Mouse (Mus musculus): ENCODE results near the gene Arhgap44. TPM values are rescaled to one million over a fixed set of nuclear protein-coding genes. Genes with fewer than 3 reads are reported as not detected.

Arhgap44 gene
- polyA plus RNA-seq, 1 experiment from 2014 or later: 5.9 TPM

- DNase-seq (ENCODE audit: low spot score) (peak; percentile 25), ATAC-seq (ENCODE audit: insufficient read depth, low FRiP score, low TSS enrichment) (no peak)
- 54% methylated on average over 5 of the region's 5 CpGs for WGBS
- no peak overlapping the region for H3K4me3 ChIP-seq (ENCODE audit: low read depth, low read length)
- H3K4me1 ChIP-seq (ENCODE audit: control insufficient read depth, insufficient read depth, low read length): no peaks in the 10 kb centered on the region
- H3K27me3 ChIP-seq (ENCODE audit: control insufficient read depth, insufficient read depth, low read length): no peaks in the 10 kb centered on the region
- no peaks in the 10 kb centered on the region for H3K9me3 ChIP-seq (ENCODE audit: control insufficient read depth, low read length)
- no peak overlapping the region for H3K4me2 ChIP-seq (ENCODE audit: low read depth)
- H3K9ac ChIP-seq (ENCODE audit: low read length): no peak overlapping the region
- H3K27ac ChIP-seq (ENCODE audit: low read depth, low read length): no peak overlapping the region
- H3K36me3 ChIP-seq (ENCODE audit: control insufficient read depth, insufficient read depth, low read length): no peaks in the 10 kb centered on the region
Measured at GRCm38 (mm10) chr11:65088451-65089222, 74.1 kb downstream of the Arhgap44 start.

- WGBS: 95% methylated on average over 8 of the region's 8 CpGs
- no peak overlapping the region for H3K4me2 ChIP-seq (ENCODE audit: low read depth)
- H3K9me3 ChIP-seq (ENCODE audit: control insufficient read depth, low read length): no peaks in the 10 kb centered on the region
- ATAC-seq (ENCODE audit: insufficient read depth, low FRiP score, low TSS enrichment) (no peak), DNase-seq (ENCODE audit: low spot score) (no peak)
- no peak overlapping the region for H3K4me3 ChIP-seq (ENCODE audit: low read depth, low read length)
- no peaks in the 10 kb centered on the region for H3K36me3 ChIP-seq (ENCODE audit: control insufficient read depth, insufficient read depth, low read length)
- H3K4me1 ChIP-seq (ENCODE audit: control insufficient read depth, insufficient read depth, low read length): no peaks in the 10 kb centered on the region
- H3K27ac ChIP-seq (ENCODE audit: low read depth, low read length): no peak overlapping the region
- no peaks in the 10 kb centered on the region for H3K27me3 ChIP-seq (ENCODE audit: control insufficient read depth, insufficient read depth, low read length)
- no peak overlapping the region for H3K9ac ChIP-seq (ENCODE audit: low read length)
Measured at GRCm38 (mm10) chr11:65080761-65081160, 82.0 kb downstream of the Arhgap44 start.

GRCm38 (mm10) chr11:65080274-65080673 is 82.5 kb downstream of the Arhgap44 start:
- H3K9me3 ChIP-seq (ENCODE audit: control insufficient read depth, low read length): no peaks in the 10 kb centered on the region
- H3K4me3 ChIP-seq (ENCODE audit: low read depth, low read length): no peak overlapping the region
- no peak for ATAC-seq (ENCODE audit: insufficient read depth, low FRiP score, low TSS enrichment)
- no peak overlapping the region for H3K4me2 ChIP-seq (ENCODE audit: low read depth)
- H3K27ac ChIP-seq (ENCODE audit: low read depth, low read length): no peak overlapping the region
- no peak for DNase-seq (ENCODE audit: low spot score)
- no peaks in the 10 kb centered on the region for H3K36me3 ChIP-seq (ENCODE audit: control insufficient read depth, insufficient read depth, low read length)
- H3K9ac ChIP-seq (ENCODE audit: low read length): no peak overlapping the region
- no peaks in the 10 kb centered on the region for H3K27me3 ChIP-seq (ENCODE audit: control insufficient read depth, insufficient read depth, low read length)
- H3K4me1 ChIP-seq (ENCODE audit: control insufficient read depth, insufficient read depth, low read length): no peaks in the 10 kb centered on the region
- 93% methylated on average over 3 of the region's 3 CpGs for WGBS

- H3K9ac ChIP-seq (ENCODE audit: low read length): no peak overlapping the region
- H3K4me3 ChIP-seq (ENCODE audit: low read depth, low read length): no peak overlapping the region
- no peak overlapping the region for H3K4me2 ChIP-seq (ENCODE audit: low read depth)
- H3K36me3 ChIP-seq (ENCODE audit: control insufficient read depth, insufficient read depth, low read length): no peaks in the 10 kb centered on the region
- no peak overlapping the region for H3K27ac ChIP-seq (ENCODE audit: low read depth, low read length)
- no peaks in the 10 kb centered on the region for H3K4me1 ChIP-seq (ENCODE audit: control insufficient read depth, insufficient read depth, low read length)
- no peaks in the 10 kb centered on the region for H3K9me3 ChIP-seq (ENCODE audit: control insufficient read depth, low read length)
- ATAC-seq (ENCODE audit: insufficient read depth, low FRiP score, low TSS enrichment) (no peak), DNase-seq (ENCODE audit: low spot score) (no peak)
- WGBS: 92% methylated on average over 5 of the region's 5 CpGs
- H3K27me3 ChIP-seq (ENCODE audit: control insufficient read depth, insufficient read depth, low read length): no peaks in the 10 kb centered on the region
Measured at GRCm38 (mm10) chr11:65069609-65070008, 93.2 kb downstream of the Arhgap44 start.

- no peak for DNase-seq (ENCODE audit: low spot score)
- no peak for ATAC-seq (ENCODE audit: insufficient read depth, low FRiP score, low TSS enrichment)
- H3K4me1 ChIP-seq (ENCODE audit: control insufficient read depth, insufficient read depth, low read length): no peaks in the 10 kb centered on the region
- H3K4me2 ChIP-seq (ENCODE audit: low read depth): no peak overlapping the region
- WGBS: 90% methylated on average over 4 of the region's 4 CpGs
- no peak overlapping the region for H3K27ac ChIP-seq (ENCODE audit: low read depth, low read length)
- H3K4me3 ChIP-seq (ENCODE audit: low read depth, low read length): no peak overlapping the region
- H3K9me3 ChIP-seq (ENCODE audit: control insufficient read depth, low read length): no peaks in the 10 kb centered on the region
- no peak overlapping the region for H3K9ac ChIP-seq (ENCODE audit: low read length)
- H3K27me3 ChIP-seq (ENCODE audit: control insufficient read depth, insufficient read depth, low read length): no peaks in the 10 kb centered on the region
- no peaks in the 10 kb centered on the region for H3K36me3 ChIP-seq (ENCODE audit: control insufficient read depth, insufficient read depth, low read length)
Measured at GRCm38 (mm10) chr11:65069051-65069450, 93.7 kb downstream of the Arhgap44 start.

GRCm38 (mm10) chr11:65065201-65065600 is 97.6 kb downstream of the Arhgap44 start:
- no peak overlapping the region for H3K4me2 ChIP-seq (ENCODE audit: low read depth)
- no peaks in the 10 kb centered on the region for H3K4me1 ChIP-seq (ENCODE audit: control insufficient read depth, insufficient read depth, low read length)
- no peaks in the 10 kb centered on the region for H3K36me3 ChIP-seq (ENCODE audit: control insufficient read depth, insufficient read depth, low read length)
- WGBS: 85% methylated on average over 13 of the region's 13 CpGs
- H3K4me3 ChIP-seq (ENCODE audit: low read depth, low read length): no peak overlapping the region
- no peaks in the 10 kb centered on the region for H3K9me3 ChIP-seq (ENCODE audit: control insufficient read depth, low read length)
- H3K9ac ChIP-seq (ENCODE audit: low read length): no peak overlapping the region
- DNase-seq (ENCODE audit: low spot score) (no peak), ATAC-seq (ENCODE audit: insufficient read depth, low FRiP score, low TSS enrichment) (no peak)
- no peaks in the 10 kb centered on the region for H3K27me3 ChIP-seq (ENCODE audit: control insufficient read depth, insufficient read depth, low read length)
- H3K27ac ChIP-seq (ENCODE audit: low read depth, low read length): no peak overlapping the region

- Histone ChIP-seq H3K4me1 (ENCODE audit: control insufficient read depth, insufficient read depth, low read length) (no peaks in the 10 kb centered on the region), H3K27ac (ENCODE audit: low read depth, low read length) (no peak overlapping the region), H3K27me3 (ENCODE audit: control insufficient read depth, insufficient read depth, low read length) (no peaks in the 10 kb centered on the region), H3K9me3 (ENCODE audit: control insufficient read depth, low read length) (no peaks in the 10 kb centered on the region), H3K4me2 (ENCODE audit: low read depth) (no peak overlapping the region), H3K4me3 (ENCODE audit: low read depth, low read length) (no peak overlapping the region), H3K9ac (ENCODE audit: low read length) (no peak overlapping the region), H3K36me3 (ENCODE audit: control insufficient read depth, insufficient read depth, low read length) (no peaks in the 10 kb centered on the region)
- no peak for ATAC-seq (ENCODE audit: insufficient read depth, low FRiP score, low TSS enrichment)
- WGBS: 61% methylated on average over 3 of the region's 3 CpGs
- DNase-seq (ENCODE audit: low spot score): no peak
Measured at GRCm38 (mm10) chr11:65061437-65061836, 101.3 kb downstream of the Arhgap44 start.

GRCm38 (mm10) chr11:65059531-65059930 is 103.2 kb downstream of the Arhgap44 start:
- H3K36me3 ChIP-seq (ENCODE audit: control insufficient read depth, insufficient read depth, low read length): no peaks in the 10 kb centered on the region
- WGBS: 86% methylated on average over 12 of the region's 12 CpGs

GRCm38 (mm10) chr11:65058224-65058908 is 104.4 kb downstream of the Arhgap44 start:
- Histone ChIP-seq H3K4me1 (ENCODE audit: control insufficient read depth, insufficient read depth, low read length) (no peaks in the 10 kb centered on the region), H3K9me3 (ENCODE audit: control insufficient read depth, low read length) (no peaks in the 10 kb centered on the region), H3K27ac (ENCODE audit: low read depth, low read length) (no peak overlapping the region), H3K4me3 (ENCODE audit: low read depth, low read length) (no peak overlapping the region), H3K27me3 (ENCODE audit: control insufficient read depth, insufficient read depth, low read length) (no peaks in the 10 kb centered on the region), H3K4me2 (ENCODE audit: low read depth) (no peak overlapping the region), H3K36me3 (ENCODE audit: control insufficient read depth, insufficient read depth, low read length) (no peaks in the 10 kb centered on the region), H3K9ac (ENCODE audit: low read length) (no peak overlapping the region)
- 76% methylated on average over 7 of the region's 7 CpGs for WGBS
- ATAC-seq (ENCODE audit: insufficient read depth, low FRiP score, low TSS enrichment) (no peak), DNase-seq (ENCODE audit: low spot score) (no peak)

More at GRCm38 (mm10) chr11:65059531-65059930, 103.2 kb downstream of the Arhgap44 start:
- Histone ChIP-seq H3K4me1 (ENCODE audit: control insufficient read depth, insufficient read depth, low read length) (no peaks in the 10 kb centered on the region), H3K4me2 (ENCODE audit: low read depth) (no peak overlapping the region), H3K4me3 (ENCODE audit: low read depth, low read length) (no peak overlapping the region), H3K9ac (ENCODE audit: low read length) (no peak overlapping the region), H3K9me3 (ENCODE audit: control insufficient read depth, low read length) (no peaks in the 10 kb centered on the region), H3K27me3 (ENCODE audit: control insufficient read depth, insufficient read depth, low read length) (no peaks in the 10 kb centered on the region), H3K27ac (ENCODE audit: low read depth, low read length) (no peak overlapping the region)
- DNase-seq (ENCODE audit: low spot score): no peak
- no peak for ATAC-seq (ENCODE audit: insufficient read depth, low FRiP score, low TSS enrichment)

All from neural tube, embryonic 11.5 days (tissue).